Mouse (Mus musculus) left cerebral cortex, postnatal 25 days (tissue): Measurements from ENCODE around the gene Gm48552. TPM values are rescaled to one million over a fixed set of nuclear protein-coding genes. Genes with fewer than 3 reads are reported as not detected.

ENCODE experiments used
- DNase-seq, 2 experiments: peaks; one replicate each; pipeline ENCODE4 v3.0.0; 2022; ENCODE audit warnings: low spot score in 2 of 2, mixed read lengths in 1 of 2
- intact Hi-C: fragments of 180-260 bp; cut with DNase I; formaldehyde crosslinking; loops from one replicate; pipeline ENCODE4 v1.15.1; 2025
- total RNA-seq, 2 experiments: library from RNA; stranded (reverse); gene quantifications; 2 replicates each; pipeline ENCODE4 v1.2.3; 2021

Gm48552 gene
- total RNA-seq, 2 experiments from 2014 or later = 4.0 to 4.1 TPM

- peak; percentile 98 to 99 for DNase-seq
- intact Hi-C loops = no loop called here
Measured at GRCm38 (mm10) chr10:81383802-81384604, 4.8 kb upstream of the Gm48552 start, which contains the start of the genes Dohh and Gm48551. Dohh (plus strand) TSS chr10:81384428. Gm48551 (plus strand) TSS chr10:81384466.

- intact Hi-C loops = no loop called here
- DNase-seq = no peak
Measured at GRCm38 (mm10) chr10:81384605-81384982, 4.2 kb upstream of the Gm48552 start.

GRCm38 (mm10) chr10:81385603-81386306 is 3.0 kb upstream of the Gm48552 start:
- no peak for DNase-seq
- intact Hi-C loops = no loop called here

GRCm38 (mm10) chr10:81387716-81388115 is 1.1 kb upstream of the Gm48552 start:
- DNase-seq = no peak

GRCm38 (mm10) chr10:81389373-81389772 is 568 bp downstream of the Gm48552 start:
- intact Hi-C loops = loop anchor here (1.0 kb wide), 1 partner anchor 61 kb away; no protein-coding TSS in a partner anchor
- DNase-seq = no peak

More at GRCm38 (mm10) chr10:81387716-81388115, 1.1 kb upstream of the Gm48552 start:
- intact Hi-C loops = no loop called here

- DNase-seq = peak; percentile 70 to 76
- intact Hi-C loops = loop anchor here (1.0 kb wide), 1 partner anchor 60 kb away; no protein-coding TSS in a partner anchor
Measured at GRCm38 (mm10) chr10:81389801-81390677, 1.2 kb downstream of the Gm48552 start.

GRCm38 (mm10) chr10:81390678-81390965 is 1.8 kb downstream of the Gm48552 start:
- DNase-seq = no peak
- intact Hi-C loops = no loop called here

GRCm38 (mm10) chr10:81392270-81392669 is 3.5 kb downstream of the Gm48552 start:
- DNase-seq = no peak
- intact Hi-C loops = no loop called here

GRCm38 (mm10) chr10:81392781-81393185 is 4.0 kb downstream of the Gm48552 start, which contains the start of gene Smim24:
Smim24 (plus strand) TSS chr10:81393051.
- intact Hi-C loops = no loop called here
- DNase-seq = no peak

GRCm38 (mm10) chr10:81393456-81394063 is 4.8 kb downstream of the Gm48552 start:
- intact Hi-C loops = no loop called here
- no peak for DNase-seq

GRCm38 (mm10) chr10:81395127-81395526 is 6.3 kb downstream of the Gm48552 start:
- intact Hi-C loops = no loop called here
- DNase-seq = peak in 1 of 2 experiments; percentile 61

GRCm38 (mm10) chr10:81395865-81396264 is 7.1 kb downstream of the Gm48552 start:
- intact Hi-C loops = no loop called here
- DNase-seq = no peak

- intact Hi-C loops = no loop called here
- no peak for DNase-seq
Measured at GRCm38 (mm10) chr10:81396749-81397148, 7.9 kb downstream of the Gm48552 start.

- no peak for DNase-seq
- intact Hi-C loops = no loop called here
Measured at GRCm38 (mm10) chr10:81399296-81399695, 10.5 kb downstream of the Gm48552 start.

GRCm38 (mm10) chr10:81399798-81400308 is 11.0 kb downstream of the Gm48552 start:
- intact Hi-C loops = no loop called here
- DNase-seq = no peak

GRCm38 (mm10) chr10:81400371-81401204 is 11.8 kb downstream of the Gm48552 start:
- intact Hi-C loops = no loop called here

GRCm38 (mm10) chr10:81401205-81401520 is 12.4 kb downstream of the Gm48552 start:
- intact Hi-C loops = no loop called here
- DNase-seq = peak in 1 of 2 experiments; percentile 60

More at GRCm38 (mm10) chr10:81400371-81401204, 11.8 kb downstream of the Gm48552 start:
- DNase-seq = no peak

GRCm38 (mm10) chr10:81401521-81402226 is 12.9 kb downstream of the Gm48552 start:
- intact Hi-C loops = no loop called here
- DNase-seq = peak; percentile 58 to 63
